Mouse (Mus musculus) T-helper 2 cell (primary cell): Measurements from ENCODE around the gene Gpx3.
"Not testable (repeated sequence)": the region's sequence is repeated elsewhere in the genome, so short reads cannot be mapped to it uniquely, and the experiment has no call there.

Source experiments
- in situ Hi-C: fragments of 300-600 bp; cut with MboI, MseI; formaldehyde crosslinking; loops from one replicate; pipeline ENCODE4 v1.15.1; 2025; ENCODE audit warnings: high pct_unique_total_duplicates

Gpx3 gene

GRCm38 (mm10) chr11:54902333-54903323, at the start of gene Gpx3:
Gpx3 (plus strand) TSS chr11:54902453.
- in situ Hi-C loops, result no loop called here

- in situ Hi-C loops, result not testable (repeated sequence)
These were observed 43.4 kb upstream of the Gpx3 start for GRCm38 (mm10) chr11:54858880-54859279.

GRCm38 (mm10) chr11:54859322-54860165, 42.7 kb upstream of the Gpx3 start:
- in situ Hi-C loops, result loop anchor here (5.0 kb wide), 1 partner anchor 152 kb away; no protein-coding TSS in a partner anchor

GRCm38 (mm10) chr11:54860256-54861038, 41.8 kb upstream of the Gpx3 start, which contains the start of gene Lyrm7:
Lyrm7 (minus strand) TSS chr11:54860916.
- in situ Hi-C loops, result loop anchor here (5.0 kb wide), 1 partner anchor 153 kb away; no protein-coding TSS in a partner anchor

GRCm38 (mm10) chr11:54861471-54862420, 40.5 kb upstream of the Gpx3 start:
- in situ Hi-C loops, result loop anchor here (5.0 kb wide), 1 partner anchor 154 kb away; no protein-coding TSS in a partner anchor

GRCm38 (mm10) chr11:54862621-54863520, 39.4 kb upstream of the Gpx3 start:
- in situ Hi-C loops, result loop anchor here (5.0 kb wide), 1 partner anchor 156 kb away; no protein-coding TSS in a partner anchor

GRCm38 (mm10) chr11:54865330-54866085, 36.7 kb upstream of the Gpx3 start:
- in situ Hi-C loops, result loop anchor here (5.0 kb wide), 1 partner anchor 78 kb away; the partner anchor contains the start of gene Cdc42se2

GRCm38 (mm10) chr11:54866119-54867048, 35.9 kb upstream of the Gpx3 start, which contains the start of gene Hint1:
Hint1 (plus strand) TSS chr11:54866383.
- in situ Hi-C loops, result loop anchor here (5.0 kb wide), 1 partner anchor 79 kb away; the partner anchor contains the start of gene Cdc42se2

GRCm38 (mm10) chr11:54867049-54867385, 35.2 kb upstream of the Gpx3 start:
- in situ Hi-C loops, result loop anchor here (5.0 kb wide), 1 partner anchor 80 kb away; the partner anchor contains the start of gene Cdc42se2

- in situ Hi-C loops, result loop anchor here (5.0 kb wide), 1 partner anchor 81 kb away; the partner anchor contains the start of gene Cdc42se2
These were observed 34.3 kb upstream of the Gpx3 start for GRCm38 (mm10) chr11:54867903-54868434.

- in situ Hi-C loops, result loop anchor here (5.0 kb wide), 1 partner anchor 81 kb away; the partner anchor contains the start of gene Cdc42se2
These were observed 33.8 kb upstream of the Gpx3 start for GRCm38 (mm10) chr11:54868445-54868844.

- in situ Hi-C loops, result loop anchor here (5.0 kb wide), 1 partner anchor 82 kb away; the partner anchor contains the start of gene Cdc42se2
These were observed 32.9 kb upstream of the Gpx3 start for GRCm38 (mm10) chr11:54869318-54869717.

- in situ Hi-C loops, result no loop called here
These were observed 30.3 kb upstream of the Gpx3 start for GRCm38 (mm10) chr11:54871831-54872537.

GRCm38 (mm10) chr11:54876031-54876430, 26.2 kb upstream of the Gpx3 start:
- in situ Hi-C loops, result no loop called here

GRCm38 (mm10) chr11:54878893-54879292, 23.4 kb upstream of the Gpx3 start:
- in situ Hi-C loops, result no loop called here
